Mouse (Mus musculus) midbrain, postnatal 0 days (tissue): ENCODE results near the gene Inf2. TPM values are rescaled to one million over a fixed set of nuclear protein-coding genes. Genes with fewer than 3 reads are reported as not detected.

Experiments
- ATAC-seq: fragments of 200-750 bp; cut with Nextera tagmentation; 2 replicates; pipeline ENCODE4 v1.8.0; 2017; ENCODE audit warnings: moderate number of reproducible peaks, mild to moderate bottlenecking, moderate TSS enrichment, moderate library complexity; ENCODE audit not compliant: low FRiP score
- DNase-seq: peaks from one replicate; pipeline ENCODE4 v3.0.0-alpha.2; 2015; ENCODE audit warnings: low spot score
- H3K27ac ChIP-seq: fragments of 300-500 bp; sonication (generic); 2 replicates; pipeline ENCODE4 v1.5.1; 2014; ENCODE audit warnings: low read depth, mild to moderate bottlenecking, low read length, mixed read lengths
- H3K27me3 ChIP-seq: fragments of 300-500 bp; sonication (generic); 2 replicates; pipeline ENCODE4 v1.6.1; 2014; ENCODE audit warnings: low read length, control low read depth, mixed read lengths; ENCODE audit not compliant: insufficient read depth
- H3K36me3 ChIP-seq: fragments of 300-500 bp; sonication (generic); 2 replicates; pipeline ENCODE4 v1.6.1; 2014; ENCODE audit warnings: low read length, control low read depth, mixed read lengths; ENCODE audit not compliant: insufficient read depth
- H3K4me1 ChIP-seq: fragments of 300-500 bp; sonication (generic); 2 replicates; pipeline ENCODE4 v1.6.1; 2014; ENCODE audit warnings: mild to moderate bottlenecking, control low read depth, antibody characterized with exemption, low read length, mixed read lengths; ENCODE audit not compliant: insufficient read depth
- H3K4me2 ChIP-seq: fragments of 300-500 bp; sonication (generic); 2 replicates; pipeline ENCODE4 v1.6.1; 2014; ENCODE audit warnings: low read depth, mild to moderate bottlenecking, low read length, mixed read lengths; ENCODE audit not compliant: poor library complexity, severe bottlenecking
- H3K4me3 ChIP-seq: fragments of 300-500 bp; sonication (generic); 2 replicates; pipeline ENCODE4 v1.5.1; 2014; ENCODE audit warnings: low read depth, mild to moderate bottlenecking, low read length, moderate library complexity
- H3K9ac ChIP-seq: fragments of 300-500 bp; sonication (generic); replicated peaks from 2 replicates; pipeline ENCODE4 v1.6.1; 2014; ENCODE audit warnings: mild to moderate bottlenecking, low read length, moderate library complexity, mixed read lengths; ENCODE audit not compliant: poor library complexity, severe bottlenecking
- H3K9me3 ChIP-seq: fragments of 300-500 bp; sonication (generic); 2 replicates; pipeline ENCODE4 v1.6.1; 2016; ENCODE audit warnings: low read length, control low read depth
- CTCF ChIP-seq: IDR thresholded peaks from 2 replicates; pipeline ENCODE4 v1.5.1; 2016; ENCODE audit warnings: antibody characterized with exemption, mild to moderate bottlenecking
- WGBS: fragments of 180-500 bp; shearing (Covaris S2); extraction: QIAGEN DNeasy Blood & Tissue Kit; methylation state at CpG from one replicate; pipeline ENCODE4 v1.1.7; 2014; 5-methylcytosine and 5-hydroxymethylcytosine counted together
- polyA plus RNA-seq: library from polyadenylated mRNA; unstranded; fragments of >200 nt; fragmentation: Nextera tagmentation; extraction: Ambion mirVana; gene quantifications from 2 replicates; pipeline ENCODE4 v1.2.1, GENCODE M21; 2015
- total RNA-seq: library from RNA; depleted of rRNA; stranded (reverse); fragments of >200 nt; gene quantifications from 2 replicates; pipeline ENCODE4 v1.2.3, GENCODE M21; 2014; rRNA removed

The Inf2 gene
- 3.6 and 3.7 TPM in 2 replicates for total RNA-seq
- polyA plus RNA-seq = 1.3 TPM in 2 replicates

- Histone ChIP-seq H3K27me3 (peaks cover 12% of the 10 kb centered on the region), H3K9ac (peak within 1 kb of the TSS; percentile 29), H3K27ac (no peak within 1 kb of the TSS), H3K36me3 (no peaks in the 10 kb centered on the region), H3K4me2 (peak within 1 kb of the TSS; percentile 74), H3K4me1 (0 out of 2 replicates have a peak, but pooled peaks cover 4% of the 10 kb centered on the region), H3K9me3 (no peaks in the 10 kb centered on the region), H3K4me3 (peak within 1 kb of the TSS; percentile 44)
- ATAC-seq = peak; percentile 57
- no peak for TF ChIP-seq CTCF
- peak; percentile 15 for DNase-seq
- WGBS = under 1% methylated on average over 56 of the region's 60 CpGs
These were observed at the start of gene Inf2 for GRCm38 (mm10) chr12:112588426-112589256. TSS of gene Inf2 (plus strand) at chr12:112588784.

GRCm38 (mm10) chr12:112539466-112539965, 49.1 kb upstream of the Inf2 start:
- peaks cover 2% of the 10 kb centered on the region; the same call in 1 of the 2 replicates for H3K27me3 ChIP-seq
- 85% methylated on average over 7 of the region's 7 CpGs for WGBS
- DNase-seq (no peak), ATAC-seq (no peak)
- H3K9me3 ChIP-seq = no peaks in the 10 kb centered on the region
- no peaks in the 10 kb centered on the region for H3K36me3 ChIP-seq
- TF ChIP-seq CTCF = no peak
- H3K4me1 ChIP-seq = peaks cover 6% of the 10 kb centered on the region; the same call in 1 of the 2 replicates
- H3K4me2 ChIP-seq = no peak overlapping the region
- no peak overlapping the region for H3K9ac ChIP-seq
- H3K27ac ChIP-seq = no peak overlapping the region
- no peak overlapping the region for H3K4me3 ChIP-seq

DNA sequence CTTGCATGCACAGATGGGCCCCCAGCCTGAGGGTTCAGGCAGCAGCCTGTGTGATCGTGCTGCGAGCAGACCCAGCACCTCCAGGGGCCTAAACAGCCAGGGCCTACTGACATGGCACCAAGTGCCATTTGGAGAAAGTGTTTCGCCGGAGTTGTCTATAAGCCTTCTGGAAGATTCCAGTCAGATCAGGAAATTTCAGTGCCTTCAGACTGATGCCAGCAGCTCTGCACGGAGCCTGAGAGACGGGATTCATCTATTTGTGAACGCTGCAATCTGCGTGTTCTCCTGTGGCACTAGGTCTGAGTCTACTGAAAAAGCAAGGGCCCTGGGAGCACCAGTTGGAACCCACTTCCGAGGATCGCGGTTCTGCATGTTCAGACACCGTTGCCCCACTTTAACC, 48.3 kb upstream of the Inf2 start:
- H3K9me3 ChIP-seq = no peaks in the 10 kb centered on the region
- H3K4me3 ChIP-seq = no peak overlapping the region
- H3K27ac ChIP-seq = 0 out of 2 replicates have a peak overlapping the region, but pooled peaks have one; percentile 39
- ATAC-seq (no peak), DNase-seq (no peak)
- peaks cover 10% of the 10 kb centered on the region; the same call in 1 of the 2 replicates for H3K4me1 ChIP-seq
- H3K9ac ChIP-seq = no peak overlapping the region
- 89% methylated on average over 12 of the region's 12 CpGs for WGBS
- H3K4me2 ChIP-seq = no peak overlapping the region
- TF ChIP-seq CTCF = no peak
- H3K27me3 ChIP-seq = peaks cover 3% of the 10 kb centered on the region; the same call in 1 of the 2 replicates
- H3K36me3 ChIP-seq = no peaks in the 10 kb centered on the region

- DNase-seq (peak; percentile 78), ATAC-seq (peak; percentile 48; the same call in 1 of the 2 replicates)
- Histone ChIP-seq H3K27me3 (peaks cover 3% of the 10 kb centered on the region; the same call in 1 of the 2 replicates), H3K36me3 (no peaks in the 10 kb centered on the region), H3K4me3 (no peak overlapping the region), H3K4me2 (no peak overlapping the region), H3K4me1 (peaks cover 10% of the 10 kb centered on the region; the same call in 1 of the 2 replicates), H3K27ac (peak overlapping the region; percentile 57; the same call in 1 of the 2 replicates), H3K9me3 (no peaks in the 10 kb centered on the region), H3K9ac (no peak overlapping the region)
- no peak for TF ChIP-seq CTCF
- WGBS = 17% methylated on average over 8 of the region's 8 CpGs
These were observed 47.0 kb upstream of the Inf2 start for GRCm38 (mm10) chr12:112541483-112542091.

DNA sequence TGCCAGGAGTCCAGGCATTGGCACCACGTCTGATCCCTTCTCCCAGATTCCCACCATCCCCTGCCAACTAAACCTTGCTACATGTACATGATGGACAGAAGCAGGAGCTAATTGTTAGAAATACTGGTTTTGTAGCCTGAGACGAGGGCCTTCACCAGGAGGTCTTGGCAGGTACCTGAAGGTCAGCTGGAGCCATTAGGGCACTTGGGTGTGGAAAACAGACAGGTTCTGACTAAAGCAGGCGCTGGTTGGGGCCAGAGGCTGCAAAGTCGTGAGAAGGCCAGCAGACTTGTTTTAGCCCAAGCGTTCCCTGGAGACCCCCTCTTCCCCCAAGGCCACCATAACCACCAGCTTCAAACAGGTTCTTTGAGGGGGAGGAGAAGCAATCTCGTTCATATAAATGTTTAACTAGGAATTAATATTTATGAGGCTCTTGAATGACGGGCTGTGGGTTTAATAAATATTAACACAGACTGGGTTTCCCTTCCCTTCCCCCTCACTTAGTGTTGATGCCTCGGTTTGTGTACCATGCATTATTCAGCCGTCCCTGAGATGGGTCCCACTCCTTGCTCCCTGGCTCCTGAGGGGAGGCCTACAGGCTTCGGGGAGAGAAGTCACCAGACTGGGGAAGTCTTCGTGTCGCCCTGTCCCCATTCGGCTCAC, 46.2 kb upstream of the Inf2 start:
- no peak for TF ChIP-seq CTCF
- Histone ChIP-seq H3K4me2 (no peak overlapping the region), H3K9ac (no peak overlapping the region), H3K4me3 (no peak overlapping the region), H3K36me3 (no peaks in the 10 kb centered on the region), H3K9me3 (no peaks in the 10 kb centered on the region), H3K4me1 (peaks cover 10% of the 10 kb centered on the region; the same call in 1 of the 2 replicates), H3K27me3 (peaks cover 3% of the 10 kb centered on the region; the same call in 1 of the 2 replicates), H3K27ac (0 out of 2 replicates have a peak overlapping the region, but pooled peaks have one; percentile 57)
- 27% methylated on average over 13 of the region's 13 CpGs for WGBS
- DNase-seq (no peak), ATAC-seq (no peak; the same call in 1 of the 2 replicates)
